Mouse (Mus musculus): ENCODE results near the gene Wfdc3. TPM values are rescaled to one million over a fixed set of nuclear protein-coding genes. Genes with fewer than 3 reads are reported as not detected.

The Wfdc3 gene
- polyA plus RNA-seq, 1 experiment from 2014 or later: 1.7 TPM

GRCm38 (mm10) chr2:164704235-164704634 lies 41.5 kb downstream of the Wfdc3 start:
- WGBS: 86% methylated on average over 5 of the region's 5 CpGs
- Histone ChIP-seq H3K9me3 (ENCODE audit: control insufficient read depth, low read length) (no peaks in the 10 kb centered on the region), H3K27me3 (replicated peaks; ENCODE audit: control insufficient read depth, insufficient read depth, low read length) (no peaks in the 10 kb centered on the region), H3K9ac (replicated peaks; ENCODE audit: low read depth, low read length) (no peak overlapping the region), H3K4me2 (ENCODE audit: low read length) (no peak overlapping the region), H3K36me3 (ENCODE audit: control insufficient read depth, insufficient read depth) (no peaks in the 10 kb centered on the region), H3K4me1 (replicated peaks; ENCODE audit: control insufficient read depth, insufficient read depth, low read length) (no peaks in the 10 kb centered on the region), H3K27ac (ENCODE audit: low read length) (no peak overlapping the region), H3K4me3 (replicated peaks; ENCODE audit: low read length) (no peak overlapping the region)
- no peak for ATAC-seq

GRCm38 (mm10) chr2:164701761-164702160 lies 44.0 kb downstream of the Wfdc3 start:
- H3K4me2 ChIP-seq (ENCODE audit: low read length): no peak overlapping the region

DNA sequence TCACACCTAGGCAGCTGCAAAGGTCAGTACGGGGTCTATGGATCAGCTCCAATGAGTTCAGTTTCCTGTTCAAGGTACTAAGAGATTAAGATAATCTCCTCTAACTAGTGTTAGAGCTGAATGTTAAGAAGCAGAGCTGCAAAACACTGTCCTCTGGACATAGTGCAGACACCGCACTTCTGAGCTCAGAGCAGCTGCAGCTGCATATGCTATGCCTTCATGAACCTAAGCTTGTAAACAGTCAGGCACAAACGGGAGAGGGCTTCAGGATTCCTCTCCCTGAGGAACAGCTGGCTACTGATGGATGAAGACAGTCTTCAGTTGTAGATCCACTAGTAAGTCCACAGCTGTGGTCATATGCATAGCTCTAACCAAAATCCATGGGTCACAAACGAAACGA lies 44.8 kb downstream of the Wfdc3 start:
- H3K4me2 ChIP-seq (ENCODE audit: low read length): no peak overlapping the region
- H3K4me3 ChIP-seq (replicated peaks; ENCODE audit: low read length): no peak overlapping the region
- WGBS: 83% methylated on average over 5 of the region's 5 CpGs
- no peaks in the 10 kb centered on the region for H3K36me3 ChIP-seq (ENCODE audit: control insufficient read depth, insufficient read depth)
- H3K27me3 ChIP-seq (replicated peaks; ENCODE audit: control insufficient read depth, insufficient read depth, low read length): no peaks in the 10 kb centered on the region
- H3K9ac ChIP-seq (replicated peaks; ENCODE audit: low read depth, low read length): no peak overlapping the region
- H3K9me3 ChIP-seq (ENCODE audit: control insufficient read depth, low read length): no peaks in the 10 kb centered on the region
- no peak overlapping the region for H3K27ac ChIP-seq (ENCODE audit: low read length)
- H3K4me1 ChIP-seq (replicated peaks; ENCODE audit: control insufficient read depth, insufficient read depth, low read length): no peaks in the 10 kb centered on the region
- no peak for ATAC-seq

More at GRCm38 (mm10) chr2:164701761-164702160, 44.0 kb downstream of the Wfdc3 start:
- H3K27ac ChIP-seq (ENCODE audit: low read length): no peak overlapping the region
- H3K9ac ChIP-seq (replicated peaks; ENCODE audit: low read depth, low read length): no peak overlapping the region
- 92% methylated on average over 5 of the region's 5 CpGs for WGBS
- H3K36me3 ChIP-seq (ENCODE audit: control insufficient read depth, insufficient read depth): no peaks in the 10 kb centered on the region
- no peaks in the 10 kb centered on the region for H3K9me3 ChIP-seq (ENCODE audit: control insufficient read depth, low read length)
- H3K4me1 ChIP-seq (replicated peaks; ENCODE audit: control insufficient read depth, insufficient read depth, low read length): no peaks in the 10 kb centered on the region
- H3K4me3 ChIP-seq (replicated peaks; ENCODE audit: low read length): no peak overlapping the region
- no peak for ATAC-seq
- no peaks in the 10 kb centered on the region for H3K27me3 ChIP-seq (replicated peaks; ENCODE audit: control insufficient read depth, insufficient read depth, low read length)

DNA sequence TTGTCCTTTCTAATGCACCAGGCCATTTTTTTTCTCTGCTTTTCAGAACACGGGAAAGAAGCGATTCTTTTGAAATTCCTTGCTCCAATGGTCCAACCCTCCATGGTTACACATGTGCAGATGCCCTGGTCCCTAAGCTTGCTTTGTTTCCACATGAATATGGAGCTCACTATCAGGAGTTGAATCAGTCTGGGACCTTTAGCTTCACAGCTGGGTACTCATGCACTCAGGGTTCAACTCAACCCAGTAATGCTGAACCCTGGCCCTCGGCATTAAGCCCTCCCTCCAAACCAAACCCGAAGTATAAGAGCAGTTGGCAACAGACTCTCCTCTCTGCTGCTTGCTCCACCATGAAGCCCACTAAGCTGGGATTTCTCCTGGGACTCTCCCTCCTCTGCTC lies 47.5 kb downstream of the Wfdc3 start, which contains the start of gene Spint4:
Spint4 (plus strand) TSS at position 301 of the 400 bp plus-strand sequence.
- 72% methylated on average over 4 of the region's 4 CpGs for WGBS
- Histone ChIP-seq H3K9ac (replicated peaks; ENCODE audit: low read depth, low read length) (no peak within 1 kb of the TSS), H3K36me3 (ENCODE audit: control insufficient read depth, insufficient read depth) (no peaks in the 10 kb centered on the region), H3K4me1 (replicated peaks; ENCODE audit: control insufficient read depth, insufficient read depth, low read length) (no peaks in the 10 kb centered on the region), H3K27ac (ENCODE audit: low read length) (no peak within 1 kb of the TSS), H3K9me3 (ENCODE audit: control insufficient read depth, low read length) (no peaks in the 10 kb centered on the region), H3K27me3 (replicated peaks; ENCODE audit: control insufficient read depth, insufficient read depth, low read length) (no peaks in the 10 kb centered on the region), H3K4me3 (replicated peaks; ENCODE audit: low read length) (no peak within 1 kb of the TSS), H3K4me2 (ENCODE audit: low read length) (no peak within 1 kb of the TSS)
- ATAC-seq: no peak

- 66% methylated on average over 3 of the region's 3 CpGs for whole genome bisulfite sequencing
- Histone ChIP-seq H3K4me2 (ENCODE audit: low read length) (no peak within 1 kb of the TSS), H3K9ac (replicated peaks; ENCODE audit: low read depth, low read length) (no peak within 1 kb of the TSS), H3K36me3 (ENCODE audit: control insufficient read depth, insufficient read depth) (no peaks in the 10 kb centered on the region), H3K27me3 (replicated peaks; ENCODE audit: control insufficient read depth, insufficient read depth, low read length) (no peaks in the 10 kb centered on the region; the same call in 1 of the 2 replicates), H3K4me3 (replicated peaks; ENCODE audit: low read length) (no peak within 1 kb of the TSS), H3K4me1 (replicated peaks; ENCODE audit: control insufficient read depth, insufficient read depth, low read length) (no peaks in the 10 kb centered on the region), H3K27ac (ENCODE audit: low read length) (no peak within 1 kb of the TSS), H3K9me3 (ENCODE audit: control insufficient read depth, low read length) (no peaks in the 10 kb centered on the region)
- no peak for ATAC-seq
Observed at GRCm38 (mm10) chr2:164684807-164685206, 60.9 kb downstream of the Wfdc3 start, which contains the start of gene Wfdc13. Gene Wfdc13 (plus strand): TSS chr2:164685107.

Other genes with a start within 250 kb of the Wfdc3 start
- gene Pigt, start 248.4 kb downstream of the Wfdc3 start, polyA plus RNA-seq (2015; fragmentation: Nextera tagmentation; extraction: Ambion mirVana): 58.6 and 68.3 TPM in 2 replicates
- gene Wfdc2, start 183.5 kb downstream of the Wfdc3 start, polyA plus RNA-seq (2015; fragmentation: Nextera tagmentation; extraction: Ambion mirVana): 1.4 and 3.0 TPM in 2 replicates
- gene Spint3, start 172.5 kb downstream of the Wfdc3 start, polyA plus RNA-seq (2015; fragmentation: Nextera tagmentation; extraction: Ambion mirVana): not detected in 2 replicates
- not detected in 2 replicates for gene Wfdc6a, start 160.5 kb downstream of the Wfdc3 start, polyA plus RNA-seq (2015; fragmentation: Nextera tagmentation; extraction: Ambion mirVana)
- not detected in 2 replicates for gene Eppin, start 152.3 kb downstream of the Wfdc3 start, polyA plus RNA-seq (2015; fragmentation: Nextera tagmentation; extraction: Ambion mirVana)
- not detected in 2 replicates for gene Wfdc6b, start 132.4 kb downstream of the Wfdc3 start, polyA plus RNA-seq (2015; fragmentation: Nextera tagmentation; extraction: Ambion mirVana)
- not detected in 2 replicates for gene Wfdc8, start 132.3 kb downstream of the Wfdc3 start, polyA plus RNA-seq (2015; fragmentation: Nextera tagmentation; extraction: Ambion mirVana)
- not detected in 2 replicates for gene Wfdc16, start 107.1 kb downstream of the Wfdc3 start, polyA plus RNA-seq (2015; fragmentation: Nextera tagmentation; extraction: Ambion mirVana)
- not detected in 2 replicates for gene Wfdc10, start 89.9 kb downstream of the Wfdc3 start, polyA plus RNA-seq (2015; fragmentation: Nextera tagmentation; extraction: Ambion mirVana)
- gene Wfdc9, start 89.3 kb downstream of the Wfdc3 start, polyA plus RNA-seq (2015; fragmentation: Nextera tagmentation; extraction: Ambion mirVana): not detected in 2 replicates
- not detected in 2 replicates for gene Wfdc11, start 71.8 kb downstream of the Wfdc3 start, polyA plus RNA-seq (2015; fragmentation: Nextera tagmentation; extraction: Ambion mirVana)
- not detected in 2 replicates for gene Wfdc13, start 60.8 kb downstream of the Wfdc3 start, polyA plus RNA-seq (2015; fragmentation: Nextera tagmentation; extraction: Ambion mirVana)
- not detected in 2 replicates for gene Spint4, start 47.4 kb downstream of the Wfdc3 start, polyA plus RNA-seq (2015; fragmentation: Nextera tagmentation; extraction: Ambion mirVana)
- not detected in 2 replicates for gene Spint5, start 30.6 kb downstream of the Wfdc3 start, polyA plus RNA-seq (2015; fragmentation: Nextera tagmentation; extraction: Ambion mirVana)
- 67.5 and 72.9 TPM in 2 replicates for gene Dnttip1, start 52 bp upstream of the Wfdc3 start, polyA plus RNA-seq (2015; fragmentation: Nextera tagmentation; extraction: Ambion mirVana)
- gene Ube2c, start 24.0 kb upstream of the Wfdc3 start, polyA plus RNA-seq (2015; fragmentation: Nextera tagmentation; extraction: Ambion mirVana): 148 and 173 TPM in 2 replicates
- gene Tnnc2, start 34.0 kb upstream of the Wfdc3 start, polyA plus RNA-seq (2015; fragmentation: Nextera tagmentation; extraction: Ambion mirVana): 1.1 TPM in 1 of 2 replicates, not detected in the other
- gene Snx21, start 39.9 kb upstream of the Wfdc3 start, polyA plus RNA-seq (2015; fragmentation: Nextera tagmentation; extraction: Ambion mirVana): 26.0 and 35.6 TPM in 2 replicates
- 16.3 and 19.3 TPM in 2 replicates for gene Acot8, start 59.0 kb upstream of the Wfdc3 start, polyA plus RNA-seq (2015; fragmentation: Nextera tagmentation; extraction: Ambion mirVana)
- 14.8 and 15.4 TPM in 2 replicates for gene Zswim3, start 59.2 kb upstream of the Wfdc3 start, polyA plus RNA-seq (2015; fragmentation: Nextera tagmentation; extraction: Ambion mirVana)
- gene Zswim1, start 76.8 kb upstream of the Wfdc3 start, polyA plus RNA-seq (2015; fragmentation: Nextera tagmentation; extraction: Ambion mirVana): 24.2 and 26.8 TPM in 2 replicates
- gene Spata25, start 82.6 kb upstream of the Wfdc3 start, polyA plus RNA-seq (2015; fragmentation: Nextera tagmentation; extraction: Ambion mirVana): 0.47 TPM in 1 of 2 replicates, not detected in the other
- gene Ctsa, start 86.9 kb upstream of the Wfdc3 start, polyA plus RNA-seq (2015; fragmentation: Nextera tagmentation; extraction: Ambion mirVana): 98.9 and 102 TPM in 2 replicates
- 5.9 and 7.0 TPM in 2 replicates for gene Neurl2, start 87.5 kb upstream of the Wfdc3 start, polyA plus RNA-seq (2015; fragmentation: Nextera tagmentation; extraction: Ambion mirVana)
- 45.7 and 63.9 TPM in 2 replicates for gene Pltp, start 111.8 kb upstream of the Wfdc3 start, polyA plus RNA-seq (2015; fragmentation: Nextera tagmentation; extraction: Ambion mirVana)
- 79.3 and 93.7 TPM in 2 replicates for gene Pcif1, start 133.4 kb upstream of the Wfdc3 start, polyA plus RNA-seq (2015; fragmentation: Nextera tagmentation; extraction: Ambion mirVana)
- gene Zfp335, start 165.8 kb upstream of the Wfdc3 start, polyA plus RNA-seq (2015; fragmentation: Nextera tagmentation; extraction: Ambion mirVana): 16.2 and 19.9 TPM in 2 replicates
- 16.9 and 20.6 TPM in 2 replicates for gene Mmp9, start 194.8 kb upstream of the Wfdc3 start, polyA plus RNA-seq (2015; fragmentation: Nextera tagmentation; extraction: Ambion mirVana)
- 13.1 and 22.4 TPM in 2 replicates for gene Slc12a5, start 214.9 kb upstream of the Wfdc3 start, polyA plus RNA-seq (2015; fragmentation: Nextera tagmentation; extraction: Ambion mirVana)